Mouse (Mus musculus) adrenal gland (tissue): ENCODE measurements around the gene Atf1.
"Not testable (repeated sequence)": the region's sequence is repeated elsewhere in the genome, so short reads cannot be mapped to it uniquely, and the experiment has no call there.

ENCODE experiments used
- intact Hi-C: fragments of 180-260 bp; cut with DNase I; formaldehyde crosslinking; loops from one replicate; pipeline ENCODE4 v1.15.1; 2025

Atf1 gene

DNA sequence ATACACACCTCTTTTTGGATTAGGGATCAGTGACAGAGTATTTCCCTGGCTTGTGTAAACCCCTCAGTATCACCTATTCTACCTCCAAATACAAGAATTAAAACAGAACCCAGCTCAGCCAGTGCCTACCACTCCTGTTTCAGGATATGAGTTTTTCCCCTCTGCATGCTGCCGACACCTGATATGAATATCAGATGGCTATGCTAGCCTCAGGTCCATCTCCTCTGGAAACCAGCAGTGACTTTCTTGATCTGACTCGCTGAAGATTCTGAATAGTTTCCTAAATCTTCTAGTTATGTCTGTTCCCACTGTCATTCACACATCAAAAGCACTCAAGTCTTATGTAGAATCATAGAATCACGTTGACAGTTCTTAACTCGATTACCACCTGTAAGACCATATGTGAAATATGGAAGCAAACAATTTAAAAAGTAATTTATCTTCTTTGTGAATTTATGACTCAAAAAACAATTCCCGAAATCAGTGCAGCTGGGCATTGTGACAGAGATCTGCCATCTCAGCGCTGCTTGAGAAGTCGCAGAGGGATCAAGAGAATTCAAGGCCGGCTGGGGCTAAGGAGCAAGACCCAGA is 75.9 kb downstream of the Atf1 start:
- intact Hi-C loops: no loop called here

GRCm38 (mm10) chr15:100304019-100304991 is 76.7 kb downstream of the Atf1 start, which contains the start of gene Mettl7a1:
Gene Mettl7a1, plus strand, starts transcription at chr15:100304140.
- intact Hi-C loops: no loop called here

DNA sequence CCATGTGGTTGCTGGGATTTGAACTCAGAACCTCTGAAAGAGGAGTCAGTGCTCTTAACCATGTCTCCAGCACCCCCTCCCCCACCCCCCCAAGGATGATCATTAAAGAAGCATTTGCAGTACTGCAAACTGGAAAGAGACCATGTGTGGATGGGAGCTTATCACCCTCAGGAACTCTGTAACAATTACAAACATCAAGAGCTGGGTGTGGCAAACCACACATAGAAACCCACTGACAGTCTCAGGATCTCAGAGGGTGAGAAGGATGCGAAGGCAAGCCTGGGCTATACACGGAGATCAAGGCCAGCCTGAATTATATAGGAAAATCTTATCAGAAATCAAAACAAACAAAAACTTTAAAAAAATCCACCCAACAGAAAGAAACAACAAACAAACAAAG is 78.6 kb downstream of the Atf1 start:
- intact Hi-C loops: no loop called here

DNA sequence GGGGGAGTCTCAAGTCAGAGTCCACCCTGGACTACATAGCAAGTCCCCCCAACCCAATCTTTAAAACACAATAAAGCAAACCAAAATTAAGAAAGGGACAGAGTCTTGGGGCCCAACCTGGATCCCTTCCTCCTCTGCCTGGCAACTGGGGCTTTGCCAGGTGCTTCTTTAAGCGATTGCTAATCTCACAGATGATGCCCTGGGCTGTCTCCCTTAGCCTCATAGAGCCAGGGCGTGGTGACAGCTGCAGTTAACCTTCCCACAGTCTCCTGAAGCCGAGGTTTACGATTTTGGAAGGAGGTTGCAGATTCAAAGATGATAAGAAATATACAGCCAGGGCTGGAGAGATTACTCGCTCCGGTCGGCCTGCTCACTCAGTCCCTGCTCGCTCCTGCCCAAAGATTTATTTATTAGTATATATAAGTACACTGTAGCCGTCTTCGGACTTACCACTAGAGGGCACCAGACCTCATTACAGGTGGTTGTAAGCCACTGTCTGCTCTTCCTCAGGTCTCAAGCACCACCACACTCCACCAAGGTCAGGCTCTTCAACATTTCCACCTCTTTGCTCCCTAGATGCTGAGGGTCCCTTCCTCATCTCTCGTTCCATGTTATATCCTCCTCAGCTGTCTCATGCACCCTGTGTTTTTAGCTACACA is 79.9 kb downstream of the Atf1 start:
- intact Hi-C loops: not testable (repeated sequence)
